Mouse (Mus musculus) stomach, postnatal 0 days (tissue): Measurements from ENCODE around the gene St3gal4. TPM values are rescaled to one million over a fixed set of nuclear protein-coding genes. Genes with fewer than 3 reads are reported as not detected.
A peak's percentile ranks its signal among the peaks of the same experiment; 100 is the strongest.

Experiments
- ATAC-seq: fragments of 200-750 bp; cut with Nextera tagmentation; 2 replicates; pipeline ENCODE4 v1.8.0; 2017; ENCODE audit not compliant: low FRiP score, low TSS enrichment
- DNase-seq: peaks from one replicate; pipeline ENCODE4 v3.0.0-alpha.2; 2016; ENCODE audit warnings: low spot score
- H3K27ac ChIP-seq: fragments of 300-500 bp; sonication (generic); replicated peaks from 2 replicates; pipeline ENCODE4 v1.5.1; 2014; ENCODE audit warnings: mild to moderate bottlenecking, control low read depth
- H3K27me3 ChIP-seq: fragments of 300-500 bp; sonication (generic); 2 replicates; pipeline ENCODE4 v1.6.1; 2014; ENCODE audit warnings: low read length; ENCODE audit not compliant: control insufficient read depth, insufficient read depth
- H3K36me3 ChIP-seq: fragments of 300-500 bp; sonication (generic); 2 replicates; pipeline ENCODE4 v1.6.1; 2014; ENCODE audit warnings: low read length, mixed read lengths; ENCODE audit not compliant: control insufficient read depth, insufficient read depth
- H3K4me1 ChIP-seq: fragments of 300-500 bp; sonication (generic); replicated peaks from 2 replicates; pipeline ENCODE4 v1.6.1; 2014; ENCODE audit warnings: antibody characterized with exemption; ENCODE audit not compliant: control insufficient read depth, insufficient read depth
- H3K4me2 ChIP-seq: fragments of 300-500 bp; sonication (generic); replicated peaks from 2 replicates; pipeline ENCODE4 v1.6.1; 2014; ENCODE audit warnings: low read depth, mild to moderate bottlenecking, control low read depth, moderate library complexity
- H3K4me3 ChIP-seq: fragments of 300-500 bp; sonication (generic); 2 replicates; pipeline ENCODE4 v1.5.1; 2014; ENCODE audit warnings: low read depth, low read length, control low read depth
- H3K9ac ChIP-seq: fragments of 300-500 bp; sonication (generic); 2 replicates; pipeline ENCODE4 v1.6.1; 2014; ENCODE audit warnings: mild to moderate bottlenecking, low read length, control low read depth, mixed read lengths
- H3K9me3 ChIP-seq: fragments of 300-500 bp; sonication (generic); 2 replicates; pipeline ENCODE4 v1.6.1; 2016; ENCODE audit warnings: low read length; ENCODE audit not compliant: control insufficient read depth
- CTCF ChIP-seq: IDR thresholded peaks from 2 replicates; pipeline ENCODE4 v1.5.1; 2016; ENCODE audit warnings: antibody characterized with exemption, low read depth, mild to moderate bottlenecking, moderate library complexity
- EP300 ChIP-seq: optimal IDR thresholded peaks from 2 replicates; pipeline ENCODE3; 2016; ENCODE audit warnings: antibody characterized with exemption
- WGBS: fragments of 180-500 bp; shearing (Covaris S2); extraction: QIAGEN DNeasy Blood & Tissue Kit; methylation state at CpG from one replicate; pipeline ENCODE4 v1.1.7; 2014; 5-methylcytosine and 5-hydroxymethylcytosine counted together
- polyA plus RNA-seq: library from polyadenylated mRNA; unstranded; fragments of >200 nt; fragmentation: Nextera tagmentation; extraction: Ambion mirVana; gene quantifications from 2 replicates; pipeline ENCODE4 v1.2.1, GENCODE M21; 2015

Gene St3gal4
- polyA plus RNA-seq, 1 experiment from 2014 or later: 14.6 TPM

DNA sequence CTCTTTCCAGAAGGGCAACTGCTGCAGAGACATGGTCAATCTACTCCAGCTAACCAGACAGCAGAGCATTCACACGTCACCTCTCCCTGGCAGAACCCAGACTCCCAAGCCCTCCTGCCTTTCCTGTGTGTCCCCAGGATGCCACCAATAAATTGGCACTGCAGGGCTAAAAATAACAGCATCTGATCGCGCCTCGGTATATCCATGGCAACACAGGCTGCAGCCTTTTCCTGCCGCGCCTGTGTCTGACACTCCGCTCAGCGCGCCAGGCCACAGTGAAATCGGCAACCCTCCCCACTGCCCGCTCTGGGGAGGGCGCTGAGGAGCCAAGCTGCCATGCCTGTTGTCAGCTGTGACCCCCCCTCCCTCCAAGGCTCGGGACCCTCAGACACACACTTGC, 101.5 kb downstream of the St3gal4 start:
- H3K36me3 ChIP-seq: no peaks in the 10 kb centered on the region
- no peaks in the 10 kb centered on the region for H3K4me1 ChIP-seq
- no peaks in the 10 kb centered on the region for H3K9me3 ChIP-seq
- DNase-seq (no peak), ATAC-seq (no peak)
- no peak overlapping the region for H3K9ac ChIP-seq
- TF ChIP-seq EP300 (no peak), CTCF (no peak)
- no peaks in the 10 kb centered on the region; the same call in 1 of the 2 replicates for H3K27me3 ChIP-seq
- H3K4me2 ChIP-seq: no peak overlapping the region
- no peak overlapping the region for H3K27ac ChIP-seq
- H3K4me3 ChIP-seq: no peak overlapping the region
- WGBS: 25% methylated on average over 13 of the region's 13 CpGs

DNA sequence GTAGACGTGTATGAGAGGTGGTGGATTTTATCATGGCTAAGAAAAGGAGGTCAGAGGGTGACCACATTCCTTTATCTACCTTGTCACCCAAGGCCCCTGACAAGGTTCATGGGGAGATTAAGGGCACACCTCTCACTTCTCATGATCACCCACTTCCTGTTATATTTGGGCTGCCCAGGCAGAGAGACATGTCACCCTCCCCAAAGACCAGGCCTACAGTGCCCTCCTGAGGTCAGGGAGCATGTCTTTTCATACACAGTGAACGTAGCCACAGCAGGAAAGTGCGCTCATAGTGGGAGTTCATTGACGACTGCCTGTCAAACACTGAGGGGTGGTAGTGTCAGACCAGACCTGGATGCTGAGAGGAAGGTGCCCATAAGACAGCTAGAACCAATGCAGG, 102.3 kb downstream of the St3gal4 start:
- no peak overlapping the region for H3K4me3 ChIP-seq
- no peak overlapping the region for H3K27ac ChIP-seq
- H3K9me3 ChIP-seq: no peaks in the 10 kb centered on the region
- no peaks in the 10 kb centered on the region; the same call in 1 of the 2 replicates for H3K27me3 ChIP-seq
- no peaks in the 10 kb centered on the region for H3K36me3 ChIP-seq
- no peak overlapping the region for H3K9ac ChIP-seq
- TF ChIP-seq EP300: no peak
- TF ChIP-seq CTCF: peak; percentile 66
- WGBS: 59% methylated on average over 4 of the region's 4 CpGs
- no peaks in the 10 kb centered on the region for H3K4me1 ChIP-seq
- no peak for DNase-seq
- no peak overlapping the region for H3K4me2 ChIP-seq
- no peak for ATAC-seq

DNA sequence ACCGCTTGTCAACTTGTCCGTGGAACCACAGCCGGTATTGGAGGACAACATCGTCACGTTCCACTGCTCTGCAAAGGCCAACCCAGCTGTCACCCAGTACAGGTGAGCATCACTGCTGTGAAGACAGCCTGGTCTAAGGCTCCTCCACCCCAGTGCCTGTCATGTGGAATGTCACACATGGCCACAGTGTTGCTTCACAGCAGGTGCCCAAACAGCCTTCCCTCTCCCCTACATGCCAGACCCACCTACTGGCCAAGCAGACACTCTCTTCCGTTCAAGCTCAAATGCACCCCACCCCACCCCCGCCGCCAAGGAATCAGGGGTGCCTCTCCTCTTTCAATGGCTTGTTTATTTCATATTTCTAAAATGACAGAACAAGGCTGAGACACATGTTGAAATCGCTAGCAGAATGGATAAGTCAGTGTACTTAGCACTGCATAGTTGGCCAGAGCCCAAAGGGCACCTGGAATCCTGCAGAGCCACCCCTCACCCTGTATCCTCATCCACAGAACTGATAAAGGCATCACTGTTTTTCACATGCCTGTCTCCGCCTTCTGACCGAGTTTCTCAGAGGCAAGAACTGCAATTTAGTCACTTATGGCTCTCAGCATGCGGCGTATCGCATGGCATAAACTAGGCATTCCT, 111.2 kb downstream of the St3gal4 start:
- no peaks in the 10 kb centered on the region for H3K4me1 ChIP-seq
- H3K27me3 ChIP-seq: no peaks in the 10 kb centered on the region
- H3K4me2 ChIP-seq: no peak overlapping the region
- TF ChIP-seq EP300 (no peak), CTCF (no peak)
- ATAC-seq (no peak), DNase-seq (no peak)
- no peaks in the 10 kb centered on the region for H3K9me3 ChIP-seq
- H3K36me3 ChIP-seq: no peaks in the 10 kb centered on the region
- no peak overlapping the region for H3K9ac ChIP-seq
- WGBS: 71% methylated on average over 14 of the region's 14 CpGs
- H3K27ac ChIP-seq: no peak overlapping the region
- H3K4me3 ChIP-seq: no peak overlapping the region

DNA sequence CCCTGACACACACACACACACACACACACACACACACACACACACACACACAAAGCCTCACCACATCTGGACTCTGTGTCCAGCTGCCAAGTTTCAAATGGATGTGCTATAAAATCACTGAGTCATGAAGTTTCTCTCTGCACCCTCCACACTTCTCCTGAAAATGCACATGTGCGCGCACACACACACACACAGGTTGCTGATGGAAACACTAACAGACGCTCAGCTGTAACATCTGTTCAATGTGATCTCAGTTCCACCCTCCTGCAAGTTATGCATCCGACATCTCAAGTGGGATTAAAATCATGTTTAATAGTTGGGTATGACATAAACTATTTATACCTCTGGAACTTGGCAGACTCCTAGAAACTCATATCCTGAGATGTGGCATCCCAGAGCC, 115.0 kb downstream of the St3gal4 start:
- H3K9ac ChIP-seq: no peak overlapping the region
- WGBS: 49% methylated on average over 4 of the region's 4 CpGs
- no peak for DNase-seq

DNA sequence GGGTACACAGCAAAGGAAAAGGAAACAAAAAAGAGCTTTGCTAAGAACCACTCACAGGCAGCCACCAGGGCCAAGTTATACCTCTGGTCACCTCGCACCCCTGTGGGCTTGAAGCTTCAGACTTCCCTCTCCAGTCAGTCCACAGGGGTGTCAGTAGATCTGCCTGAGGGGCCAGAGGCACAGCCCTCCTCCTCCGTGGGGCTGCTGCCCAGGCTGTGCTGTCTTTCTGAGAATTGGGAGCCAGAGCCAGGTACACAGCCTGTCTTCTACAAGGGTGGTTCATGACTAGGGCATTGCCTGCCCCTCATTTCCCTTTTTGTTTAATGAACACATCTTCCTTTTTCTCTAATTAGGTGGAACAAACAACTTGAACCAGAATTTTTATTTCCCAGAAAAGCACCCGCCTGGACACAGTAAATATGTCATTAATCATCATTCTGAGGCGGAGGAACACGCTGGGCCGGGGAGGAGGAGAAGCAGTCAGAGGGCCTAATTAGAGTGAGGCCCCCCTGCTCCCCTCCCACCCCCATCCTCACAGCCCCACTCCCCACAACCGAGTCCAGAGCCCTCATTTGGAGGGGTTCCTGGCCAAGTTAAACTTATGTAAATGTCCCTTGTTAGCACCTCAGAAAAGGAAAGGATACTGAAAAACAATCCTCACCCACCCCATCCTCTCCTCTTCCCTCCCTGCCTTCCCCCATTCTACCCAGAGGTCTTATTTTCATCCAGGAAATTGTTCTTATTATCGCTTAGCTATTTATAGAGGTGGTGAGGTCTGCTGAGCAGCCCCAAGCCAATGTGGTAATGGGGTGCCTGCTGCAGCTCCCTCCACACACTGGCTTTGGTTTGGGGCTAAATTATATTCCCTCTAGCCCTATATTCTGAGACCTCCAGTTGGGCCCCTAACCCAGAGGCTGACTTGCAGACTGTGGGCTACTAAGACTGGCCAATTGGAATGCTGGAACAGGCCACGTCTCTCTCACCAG, 120.9 kb downstream of the St3gal4 start:
- no peak for DNase-seq
- H3K4me1 ChIP-seq: peaks cover 3% of the 10 kb centered on the region; the same call in 1 of the 2 replicates
- WGBS: 44% methylated on average over 9 of the region's 9 CpGs
- H3K27ac ChIP-seq: no peak overlapping the region
- no peak overlapping the region for H3K9ac ChIP-seq
- H3K27me3 ChIP-seq: no peaks in the 10 kb centered on the region
- no peak for ATAC-seq
- H3K4me2 ChIP-seq: no peak overlapping the region
- no peaks in the 10 kb centered on the region for H3K9me3 ChIP-seq
- no peak overlapping the region for H3K4me3 ChIP-seq
- no peaks in the 10 kb centered on the region for H3K36me3 ChIP-seq
- no peak for TF ChIP-seq EP300
- no peak for TF ChIP-seq CTCF

More for the DNA sequence above, 115.0 kb downstream of the St3gal4 start:
- Histone ChIP-seq H3K4me2 (no peak overlapping the region), H3K36me3 (no peaks in the 10 kb centered on the region), H3K27me3 (no peaks in the 10 kb centered on the region), H3K4me3 (no peak overlapping the region), H3K4me1 (no peaks in the 10 kb centered on the region), H3K27ac (no peak overlapping the region), H3K9me3 (no peaks in the 10 kb centered on the region)
- TF ChIP-seq CTCF: no peak
- no peak; the same call in 1 of the 2 replicates for ATAC-seq

Other genes with a start within 250 kb of the St3gal4 start
- 33.7 and 35.3 TPM in 2 replicates for gene Dcps, start 56.8 kb upstream of the St3gal4 start, polyA plus RNA-seq
- 115 and 129 TPM in 2 replicates for gene Srpr, start 80.9 kb upstream of the St3gal4 start, polyA plus RNA-seq
- 12.6 and 13.9 TPM in 2 replicates for gene Tirap, start 81.0 kb upstream of the St3gal4 start, polyA plus RNA-seq
- 28.9 and 29.9 TPM in 2 replicates for gene Foxred1, start 91.8 kb upstream of the St3gal4 start, polyA plus RNA-seq
- 23.6 and 24.0 TPM in 2 replicates for gene Fam118b, start 148.5 kb upstream of the St3gal4 start, polyA plus RNA-seq
- gene Rpusd4, start 148.6 kb upstream of the St3gal4 start, polyA plus RNA-seq: 15.1 and 16.0 TPM in 2 replicates